Mouse (Mus musculus): ENCODE measurements at regions not wholly inside any gene's neighbourhood (a gene's known extent, or its start where the extent isn't known, plus 50 kb on each side); places are given as distances from the start of the nearest gene placed in this dataset.
A peak's percentile ranks its signal among the peaks of the same experiment; 100 is the strongest.

- ATAC-seq (ENCODE audit: low FRiP score) (no peak), DNase-seq (ENCODE audit: low spot score, missing footprints) (no peak)
- Histone ChIP-seq H3K9me3 (ENCODE audit: control insufficient read depth, low read length) (no peaks in the 10 kb centered on the region), H3K27ac (ENCODE audit: low read depth, low read length) (no peak overlapping the region), H3K4me2 (no peak overlapping the region), H3K9ac (ENCODE audit: low read length) (no peak overlapping the region), H3K4me3 (ENCODE audit: low read depth, low read length) (no peak overlapping the region), H3K4me1 (ENCODE audit: control insufficient read depth, insufficient read depth, low read length) (no peaks in the 10 kb centered on the region), H3K36me3 (ENCODE audit: control insufficient read depth, insufficient read depth, low read length) (no peaks in the 10 kb centered on the region), H3K27me3 (ENCODE audit: control insufficient read depth, insufficient read depth, low read length) (no peaks in the 10 kb centered on the region)
Measured at GRCm38 (mm10) chr15:67386896-67387295, 886.2 kb upstream of the Lrrc6 start.

- no peaks in the 10 kb centered on the region for H3K9me3 ChIP-seq (ENCODE audit: control insufficient read depth, low read length)
- ATAC-seq (ENCODE audit: low FRiP score) (no peak), DNase-seq (ENCODE audit: low spot score, missing footprints) (no peak)
- H3K27me3 ChIP-seq (ENCODE audit: control insufficient read depth, insufficient read depth, low read length), result no peaks in the 10 kb centered on the region
- 85% methylated on average over 4 of the region's 4 CpGs for WGBS
- H3K4me3 ChIP-seq (ENCODE audit: low read depth, low read length), result no peak overlapping the region
- H3K4me2 ChIP-seq, result no peak overlapping the region
- H3K9ac ChIP-seq (ENCODE audit: low read length), result no peak overlapping the region
- no peaks in the 10 kb centered on the region for H3K36me3 ChIP-seq (ENCODE audit: control insufficient read depth, insufficient read depth, low read length)
- H3K4me1 ChIP-seq (ENCODE audit: control insufficient read depth, insufficient read depth, low read length), result no peaks in the 10 kb centered on the region
- no peak overlapping the region for H3K27ac ChIP-seq (ENCODE audit: low read depth, low read length)
Measured at GRCm38 (mm10) chr15:67373599-67373998, 872.9 kb upstream of the Lrrc6 start.

GRCm38 (mm10) chr15:67373030-67373429, 872.3 kb upstream of the Lrrc6 start:
- Histone ChIP-seq H3K9ac (ENCODE audit: low read length) (no peak overlapping the region), H3K27me3 (ENCODE audit: control insufficient read depth, insufficient read depth, low read length) (no peaks in the 10 kb centered on the region), H3K4me3 (ENCODE audit: low read depth, low read length) (no peak overlapping the region), H3K9me3 (ENCODE audit: control insufficient read depth, low read length) (no peaks in the 10 kb centered on the region), H3K4me1 (ENCODE audit: control insufficient read depth, insufficient read depth, low read length) (no peaks in the 10 kb centered on the region), H3K4me2 (no peak overlapping the region), H3K27ac (ENCODE audit: low read depth, low read length) (no peak overlapping the region), H3K36me3 (ENCODE audit: control insufficient read depth, insufficient read depth, low read length) (no peaks in the 10 kb centered on the region)
- 77% methylated on average over 8 of the region's 8 CpGs for WGBS
- no peak for ATAC-seq (ENCODE audit: low FRiP score)
- no peak for DNase-seq (ENCODE audit: low spot score, missing footprints)

GRCm38 (mm10) chr15:67364099-67364756, 863.5 kb upstream of the Lrrc6 start:
- ATAC-seq (ENCODE audit: low FRiP score) (0 out of 2 replicates have a peak, but pooled peaks have one; percentile 50), DNase-seq (ENCODE audit: low spot score, missing footprints) (peak; percentile 85)
- Histone ChIP-seq H3K9ac (ENCODE audit: low read length) (no peak overlapping the region), H3K4me3 (ENCODE audit: low read depth, low read length) (no peak overlapping the region), H3K4me2 (no peak overlapping the region), H3K27me3 (ENCODE audit: control insufficient read depth, insufficient read depth, low read length) (no peaks in the 10 kb centered on the region), H3K27ac (ENCODE audit: low read depth, low read length) (no peak overlapping the region), H3K36me3 (ENCODE audit: control insufficient read depth, insufficient read depth, low read length) (no peaks in the 10 kb centered on the region), H3K9me3 (ENCODE audit: control insufficient read depth, low read length) (no peaks in the 10 kb centered on the region), H3K4me1 (ENCODE audit: control insufficient read depth, insufficient read depth, low read length) (no peaks in the 10 kb centered on the region)
- WGBS, result 80% methylated on average over 4 of the region's 4 CpGs

- Histone ChIP-seq H3K4me3 (ENCODE audit: low read depth, low read length) (no peak overlapping the region), H3K9me3 (ENCODE audit: control insufficient read depth, low read length) (no peaks in the 10 kb centered on the region), H3K36me3 (ENCODE audit: control insufficient read depth, insufficient read depth, low read length) (no peaks in the 10 kb centered on the region), H3K4me2 (no peak overlapping the region), H3K27ac (ENCODE audit: low read depth, low read length) (no peak overlapping the region), H3K9ac (ENCODE audit: low read length) (no peak overlapping the region), H3K27me3 (ENCODE audit: control insufficient read depth, insufficient read depth, low read length) (no peaks in the 10 kb centered on the region), H3K4me1 (ENCODE audit: control insufficient read depth, insufficient read depth, low read length) (no peaks in the 10 kb centered on the region)
- DNase-seq (ENCODE audit: low spot score, missing footprints) (no peak), ATAC-seq (ENCODE audit: low FRiP score) (no peak)
- 75% methylated on average over 1 of the region's 1 CpGs for WGBS
Measured at GRCm38 (mm10) chr15:67361012-67361571, 860.4 kb upstream of the Lrrc6 start.

- no peaks in the 10 kb centered on the region for H3K4me1 ChIP-seq (ENCODE audit: control insufficient read depth, insufficient read depth, low read length)
- WGBS, result 92% methylated on average over 3 of the region's 3 CpGs
- H3K36me3 ChIP-seq (ENCODE audit: control insufficient read depth, insufficient read depth, low read length), result no peaks in the 10 kb centered on the region
- no peaks in the 10 kb centered on the region for H3K9me3 ChIP-seq (ENCODE audit: control insufficient read depth, low read length)
- no peak for DNase-seq (ENCODE audit: low spot score, missing footprints)
- no peak overlapping the region for H3K4me3 ChIP-seq (ENCODE audit: low read depth, low read length)
- H3K27me3 ChIP-seq (ENCODE audit: control insufficient read depth, insufficient read depth, low read length), result no peaks in the 10 kb centered on the region
- H3K4me2 ChIP-seq, result no peak overlapping the region
- no peak for ATAC-seq (ENCODE audit: low FRiP score)
- no peak overlapping the region for H3K9ac ChIP-seq (ENCODE audit: low read length)
- no peak overlapping the region for H3K27ac ChIP-seq (ENCODE audit: low read depth, low read length)
Measured at GRCm38 (mm10) chr15:67357867-67358266, 857.2 kb upstream of the Lrrc6 start.

- DNase-seq (ENCODE audit: low spot score, missing footprints) (no peak), ATAC-seq (ENCODE audit: low FRiP score) (no peak)
- H3K4me1 ChIP-seq (ENCODE audit: control insufficient read depth, insufficient read depth, low read length), result no peaks in the 10 kb centered on the region
- H3K9me3 ChIP-seq (ENCODE audit: control insufficient read depth, low read length), result no peaks in the 10 kb centered on the region
- H3K27me3 ChIP-seq (ENCODE audit: control insufficient read depth, insufficient read depth, low read length), result no peaks in the 10 kb centered on the region
- H3K36me3 ChIP-seq (ENCODE audit: control insufficient read depth, insufficient read depth, low read length), result no peaks in the 10 kb centered on the region
- no peak overlapping the region for H3K4me2 ChIP-seq
- H3K27ac ChIP-seq (ENCODE audit: low read depth, low read length), result no peak overlapping the region
- H3K4me3 ChIP-seq (ENCODE audit: low read depth, low read length), result no peak overlapping the region
- H3K9ac ChIP-seq (ENCODE audit: low read length), result no peak overlapping the region
Measured at GRCm38 (mm10) chr15:67355334-67355733, 854.6 kb upstream of the Lrrc6 start.

- Histone ChIP-seq H3K4me3 (ENCODE audit: low read depth, low read length) (no peak overlapping the region), H3K9me3 (ENCODE audit: control insufficient read depth, low read length) (no peaks in the 10 kb centered on the region), H3K4me1 (ENCODE audit: control insufficient read depth, insufficient read depth, low read length) (no peaks in the 10 kb centered on the region), H3K9ac (ENCODE audit: low read length) (no peak overlapping the region), H3K27ac (ENCODE audit: low read depth, low read length) (no peak overlapping the region), H3K27me3 (ENCODE audit: control insufficient read depth, insufficient read depth, low read length) (no peaks in the 10 kb centered on the region), H3K36me3 (ENCODE audit: control insufficient read depth, insufficient read depth, low read length) (no peaks in the 10 kb centered on the region), H3K4me2 (no peak overlapping the region)
- ATAC-seq (ENCODE audit: low FRiP score) (no peak), DNase-seq (ENCODE audit: low spot score, missing footprints) (no peak)
Measured at GRCm38 (mm10) chr15:67354598-67355159, 854.0 kb upstream of the Lrrc6 start.

GRCm38 (mm10) chr15:67349501-67349900, 848.8 kb upstream of the Lrrc6 start:
- Histone ChIP-seq H3K4me2 (no peak overlapping the region), H3K27me3 (ENCODE audit: control insufficient read depth, insufficient read depth, low read length) (no peaks in the 10 kb centered on the region), H3K9me3 (ENCODE audit: control insufficient read depth, low read length) (no peaks in the 10 kb centered on the region), H3K4me1 (ENCODE audit: control insufficient read depth, insufficient read depth, low read length) (no peaks in the 10 kb centered on the region), H3K36me3 (ENCODE audit: control insufficient read depth, insufficient read depth, low read length) (no peaks in the 10 kb centered on the region), H3K9ac (ENCODE audit: low read length) (no peak overlapping the region), H3K27ac (ENCODE audit: low read depth, low read length) (no peak overlapping the region), H3K4me3 (ENCODE audit: low read depth, low read length) (no peak overlapping the region)
- WGBS, result 84% methylated on average over 4 of the region's 4 CpGs
- ATAC-seq (ENCODE audit: low FRiP score) (no peak), DNase-seq (ENCODE audit: low spot score, missing footprints) (no peak)

All from midbrain, embryonic 11.5 days (tissue).